Mouse (Mus musculus): Measurements from ENCODE around the gene Arpc4.

GRCm38 (mm10) chr6:113426696-113427095 is 48.8 kb downstream of the Arpc4 start:
- TF ChIP-seq CTCF (IDR thresholded peaks at IDR 0.05 in 2 of 3, conservative IDR thresholded peaks at IDR 0.05 in 1 of 3; ENCODE audit: control insufficient read depth in 1 of 3, insufficient read depth in 1 of 3, low read depth in 2 of 3, low read length in 3 of 3, poor library complexity in 1 of 3, severe bottlenecking in 1 of 3) = no peak
- TF ChIP-seq TAL1 (IDR thresholded peaks at IDR 0.05; ENCODE audit: low read length) = no peak
- TF ChIP-seq POLR2A (IDR thresholded peaks at IDR 0.05; ENCODE audit: control insufficient read depth in 1 of 2, insufficient read depth in 1 of 2, low read depth in 1 of 2, low read length in 2 of 2, poor library complexity in 1 of 2) = no peak
- TF ChIP-seq EP300 (IDR thresholded peaks at IDR 0.05; ENCODE audit: low read depth in 1 of 2, low read length in 2 of 2) = no peak
- TF ChIP-seq MYB (IDR thresholded peaks at IDR 0.05; ENCODE audit: low read depth, low read length) = no peak
- TF ChIP-seq E2F4 (IDR thresholded peaks at IDR 0.05; ENCODE audit: borderline replicate concordance, low read depth, low read length) = no peak
- no peak for TF ChIP-seq CHD1 (IDR thresholded peaks at IDR 0.05; ENCODE audit: low read depth, low read length)
- TF ChIP-seq ZC3H11A (IDR thresholded peaks at IDR 0.05; ENCODE audit: low read depth, low read length) = no peak

Data from MEL (cell line).